Mouse (Mus musculus): Measurements from ENCODE around the gene Ugt1a7c. TPM values are rescaled to one million over a fixed set of nuclear protein-coding genes. Genes with fewer than 3 reads are reported as not detected.
"Not testable (repeated sequence)": the region's sequence is repeated elsewhere in the genome, so short reads cannot be mapped to it uniquely, and the experiment has no call there.

Gene Ugt1a7c
- total and polyA plus RNA-seq, 3 experiments = 1.2 to 2.7 (median 1.8) TPM

DNA sequence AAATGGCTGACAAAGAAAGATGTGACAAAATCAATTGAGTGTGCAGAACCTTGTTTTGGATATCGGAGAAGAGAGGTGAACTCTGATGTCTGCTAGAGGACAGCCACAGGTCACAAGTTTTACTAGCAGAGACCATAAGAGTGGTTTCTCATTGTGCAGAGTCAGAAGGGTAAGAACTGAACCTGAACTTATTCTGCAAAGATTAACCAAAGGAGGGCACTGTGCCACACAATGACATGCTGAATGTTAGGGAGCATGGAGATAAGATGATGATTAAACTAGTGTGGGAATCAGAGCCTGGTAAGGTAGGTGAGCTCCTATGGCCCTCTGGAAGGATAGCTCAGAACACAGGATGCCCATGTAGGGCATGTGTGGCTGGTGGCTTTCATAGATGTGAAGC lies 100.8 kb downstream of the Ugt1a7c start:
- DNase-seq = peak; percentile 50

DNA sequence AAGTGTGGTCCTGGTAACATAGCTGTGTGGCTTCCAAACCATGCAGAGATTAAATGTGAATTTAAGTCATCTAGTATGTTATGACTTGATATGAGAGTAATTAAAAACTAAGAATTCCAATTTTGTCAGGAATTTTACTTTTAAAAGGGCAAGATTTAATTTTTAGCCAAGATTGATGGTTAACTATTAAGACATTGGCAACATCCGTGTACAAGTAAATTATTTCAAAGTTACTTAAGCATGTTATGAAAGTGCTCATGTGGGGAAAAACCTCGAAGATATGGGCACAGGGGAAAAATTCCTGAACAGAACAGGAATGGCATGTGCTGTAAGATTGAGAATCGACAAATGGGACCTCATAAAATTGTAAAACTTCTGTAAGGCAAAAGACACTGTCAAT lies 102.6 kb downstream of the Ugt1a7c start:
- no peak for DNase-seq

DNA sequence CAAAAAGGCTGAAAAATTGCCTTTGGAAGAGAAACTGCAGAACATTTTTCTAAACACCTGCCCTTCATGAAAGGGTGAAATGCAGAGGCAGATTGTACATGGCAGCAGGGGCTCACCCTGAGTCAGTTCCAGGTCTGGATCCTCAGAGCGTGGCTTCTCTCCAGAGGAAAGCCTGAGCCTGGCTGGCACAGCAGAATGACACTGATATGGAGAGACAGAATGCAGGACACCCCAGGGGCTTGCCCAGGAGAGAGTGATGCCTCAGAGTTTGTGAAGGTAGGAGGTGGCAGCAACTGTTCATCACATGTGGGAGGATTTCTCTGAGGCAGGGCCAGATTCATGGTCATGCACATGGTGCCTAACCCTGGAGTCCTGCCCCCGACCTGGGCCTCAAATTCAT lies 105.1 kb downstream of the Ugt1a7c start:
- DNase-seq = no peak

- DNase-seq = no peak
Observed at GRCm38 (mm10) chr1:88200456-88200855, 105.6 kb downstream of the Ugt1a7c start, which contains the start of gene Ugt1a2. Ugt1a2 (plus strand) TSS chr1:88200601.

DNA sequence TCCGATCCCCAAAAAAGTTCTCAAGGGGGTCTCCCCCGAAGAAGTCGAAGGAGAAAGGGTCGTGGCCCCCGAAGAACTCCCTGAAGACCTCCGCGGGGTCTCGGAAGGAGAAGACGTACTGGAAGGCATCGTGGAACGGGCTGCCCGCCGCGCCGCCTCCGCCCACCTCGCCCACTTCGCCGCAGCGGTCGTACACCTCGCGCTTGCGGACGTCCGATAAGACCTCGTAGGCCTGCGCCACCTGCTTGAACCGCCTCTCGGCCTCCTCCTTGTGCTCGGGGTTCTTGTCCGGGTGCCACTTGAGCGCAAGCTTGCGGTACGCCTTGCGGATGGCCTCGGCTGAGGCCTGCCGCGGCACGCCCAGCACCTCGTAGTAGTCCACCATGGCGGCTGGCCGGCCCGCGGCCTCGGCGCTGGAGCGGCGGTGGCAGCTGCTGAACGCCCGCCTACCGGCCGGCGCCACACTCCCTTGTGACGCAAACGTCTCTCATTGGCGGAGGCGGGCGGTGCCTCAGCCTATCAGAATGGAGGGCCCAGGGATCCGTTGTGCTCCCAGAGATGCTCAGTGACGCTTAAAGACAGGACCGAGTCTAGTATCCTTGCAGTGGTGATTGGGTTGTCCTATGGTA lies 110.5 kb downstream of the Ugt1a7c start, which contains the start of gene Dnajb3:
Gene Dnajb3 (minus strand): TSS at position 489 of the 629 bp plus-strand sequence.
- DNase-seq = peak; percentile 90

GRCm38 (mm10) chr1:88206843-88207479 lies 112.1 kb downstream of the Ugt1a7c start:
- no peak for DNase-seq

- DNase-seq = peak; percentile 60
Observed at GRCm38 (mm10) chr1:88211812-88212211, 117.0 kb downstream of the Ugt1a7c start, which contains the start of gene Ugt1a1. Ugt1a1 (plus strand) TSS chr1:88211959.

- DNase-seq = no peak
Observed at GRCm38 (mm10) chr1:88212341-88213045, 117.6 kb downstream of the Ugt1a7c start.

GRCm38 (mm10) chr1:88213061-88213460 lies 118.2 kb downstream of the Ugt1a7c start:
- DNase-seq = no peak

GRCm38 (mm10) chr1:88213766-88214461 lies 119.1 kb downstream of the Ugt1a7c start:
- DNase-seq = peak; percentile 45

GRCm38 (mm10) chr1:88214462-88214952 lies 119.6 kb downstream of the Ugt1a7c start:
- no peak for DNase-seq

DNA sequence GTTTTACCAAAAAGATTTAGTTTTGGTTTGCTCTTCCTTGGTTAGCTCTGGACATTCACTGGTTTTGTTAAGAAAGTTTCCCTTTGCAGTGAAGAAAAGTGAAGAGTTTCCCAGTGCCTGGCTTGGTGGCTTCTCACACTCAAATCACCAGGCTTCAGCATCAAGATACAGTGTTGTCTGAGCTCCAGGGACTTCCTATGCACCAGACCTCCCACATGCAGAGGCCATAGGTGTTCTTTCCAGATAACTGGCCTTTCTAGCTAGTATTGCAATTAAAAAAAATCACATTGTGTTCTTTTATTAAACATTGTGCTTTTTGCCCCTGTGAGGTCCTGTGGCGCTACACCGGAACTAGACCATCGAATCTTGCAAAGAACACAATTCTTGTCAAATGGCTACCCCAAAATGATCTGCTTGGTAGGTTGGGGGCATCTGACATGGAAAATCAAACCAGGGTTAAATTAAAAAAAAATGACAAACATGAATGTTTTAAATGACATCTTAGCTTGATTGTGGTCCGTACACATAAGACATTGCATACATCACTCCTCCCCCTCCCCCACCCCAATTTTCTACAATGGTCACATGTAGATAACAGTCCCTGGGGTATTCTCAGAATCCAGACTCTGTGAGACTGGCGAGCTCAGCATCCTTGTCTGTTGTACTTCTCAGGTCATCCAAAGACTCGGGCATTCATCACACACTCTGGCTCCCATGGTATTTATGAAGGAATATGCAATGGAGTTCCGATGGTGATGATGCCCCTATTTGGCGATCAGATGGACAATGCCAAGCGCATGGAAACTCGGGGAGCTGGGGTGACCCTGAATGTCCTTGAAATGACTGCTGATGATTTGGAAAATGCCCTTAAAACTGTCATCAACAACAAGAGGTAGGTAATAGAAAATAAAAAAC lies 120.9 kb downstream of the Ugt1a7c start:
- DNase-seq = no peak

DNA sequence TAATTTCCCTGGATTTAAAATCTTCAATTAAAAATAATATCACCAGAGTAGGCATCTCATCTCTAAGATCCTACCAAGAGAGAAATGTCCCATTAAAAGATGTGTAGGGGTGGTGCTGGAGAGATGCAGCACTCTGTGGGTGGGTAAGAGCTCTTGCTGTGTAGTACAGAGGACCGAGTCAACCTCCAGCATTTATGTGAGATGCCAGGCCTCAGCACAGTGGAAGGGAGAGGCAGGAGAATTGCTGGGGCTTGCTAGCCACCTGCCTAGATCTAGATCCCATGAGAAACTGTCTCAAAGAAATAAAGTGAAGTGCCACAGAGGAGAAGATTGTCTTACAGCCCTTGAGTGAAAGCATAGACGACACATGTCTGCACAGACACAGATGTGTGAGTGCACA lies 121.7 kb downstream of the Ugt1a7c start:
- DNase-seq = no peak

DNA sequence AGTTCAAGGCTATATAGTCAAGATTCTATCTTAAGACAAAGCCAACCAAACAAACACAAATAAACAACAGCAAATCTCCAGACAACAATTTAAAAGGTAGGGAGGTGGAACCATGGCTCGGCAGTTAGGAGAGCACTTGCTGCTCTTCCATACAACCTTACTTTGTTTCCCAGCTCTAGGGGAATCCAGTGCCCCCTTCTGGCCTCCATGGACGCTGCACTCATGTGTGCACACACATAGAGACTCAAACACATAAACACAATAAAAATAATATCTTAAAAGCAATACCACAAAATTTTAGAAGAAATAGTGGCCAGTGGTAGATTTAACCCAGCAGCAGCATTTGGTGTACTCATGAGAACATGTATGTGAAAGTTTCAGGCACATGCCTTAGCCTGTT lies 122.3 kb downstream of the Ugt1a7c start:
- no peak for DNase-seq

DNA sequence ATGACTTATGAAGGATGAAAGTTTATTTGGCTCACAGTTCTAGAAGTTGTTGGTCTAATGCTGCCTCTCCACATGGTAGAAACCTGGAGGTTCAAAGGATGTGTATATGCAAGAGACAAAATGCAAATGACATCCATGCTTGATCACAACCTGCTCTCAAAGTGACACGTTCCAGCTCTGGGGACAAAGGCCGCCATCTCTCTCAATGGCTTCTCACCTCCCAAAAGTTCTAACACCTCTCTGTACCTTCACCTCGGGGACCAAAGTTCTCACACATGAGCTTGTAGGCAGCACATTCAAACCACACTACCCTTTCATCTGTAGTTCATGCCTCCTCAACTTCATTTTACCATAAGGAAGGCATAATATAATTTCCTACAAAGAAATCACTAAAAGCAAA lies 122.7 kb downstream of the Ugt1a7c start:
- DNase-seq = no peak

- DNase-seq = no peak
Observed at GRCm38 (mm10) chr1:88218051-88218450, 123.2 kb downstream of the Ugt1a7c start.

DNA sequence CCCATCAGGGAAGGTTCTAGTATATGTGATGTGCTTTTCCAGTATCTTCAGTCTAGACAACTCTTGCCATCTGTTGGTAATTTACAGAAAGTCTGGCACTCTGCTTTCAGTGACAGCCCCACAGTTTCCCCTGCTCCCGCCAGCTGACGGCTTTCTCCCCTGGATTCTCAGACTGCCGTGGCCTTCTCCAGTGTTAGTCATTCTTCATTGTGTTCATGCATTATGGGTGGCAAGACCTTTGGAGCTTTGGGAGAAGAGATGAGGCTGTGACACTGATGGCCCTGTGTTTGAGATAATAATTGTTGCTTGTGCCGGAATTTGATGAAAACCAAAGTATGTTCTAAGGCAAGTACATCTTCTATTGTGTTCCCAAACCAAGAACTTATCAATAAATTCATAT lies 123.7 kb downstream of the Ugt1a7c start:
- DNase-seq = no peak

GRCm38 (mm10) chr1:88219054-88219453 lies 124.2 kb downstream of the Ugt1a7c start:
- no peak for DNase-seq

- no peak for DNase-seq
Observed at GRCm38 (mm10) chr1:88220336-88220735, 125.5 kb downstream of the Ugt1a7c start.

- DNase-seq = no peak
Observed at GRCm38 (mm10) chr1:88222216-88222615, 127.4 kb downstream of the Ugt1a7c start.

DNA sequence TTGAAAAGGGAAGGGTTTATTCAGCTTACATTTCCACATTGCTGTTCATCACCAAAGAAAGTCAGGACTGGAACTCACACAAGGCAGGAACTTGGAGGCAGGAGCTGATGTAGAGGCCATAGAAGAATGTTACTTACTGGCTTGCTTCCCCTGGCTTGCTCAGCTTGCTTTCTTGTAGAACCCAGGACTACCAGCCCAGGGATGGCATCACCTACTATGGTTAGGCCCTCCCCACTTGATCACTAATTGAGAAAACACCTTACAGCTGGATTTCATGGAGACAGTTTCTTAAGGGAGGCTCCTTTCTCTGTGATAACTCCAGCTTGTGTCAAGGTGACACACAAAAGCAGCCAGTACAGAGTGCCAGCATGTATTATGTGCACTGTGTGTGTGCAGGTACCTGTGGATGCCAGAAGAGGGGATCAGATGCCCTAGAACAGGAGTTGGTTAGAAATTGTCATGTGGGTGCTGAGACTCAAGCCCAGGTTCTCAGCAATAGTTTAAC lies 128.2 kb downstream of the Ugt1a7c start:
- not testable (repeated sequence) for DNase-seq
